Mouse (Mus musculus) 416B (cell line): ENCODE measurements around the gene Pum1.

Experiments used
- DNase-seq: peaks from one replicate; pipeline ENCODE4 v3.0.0; 2011; ENCODE audit warnings: low read depth

Pum1 gene

DNA sequence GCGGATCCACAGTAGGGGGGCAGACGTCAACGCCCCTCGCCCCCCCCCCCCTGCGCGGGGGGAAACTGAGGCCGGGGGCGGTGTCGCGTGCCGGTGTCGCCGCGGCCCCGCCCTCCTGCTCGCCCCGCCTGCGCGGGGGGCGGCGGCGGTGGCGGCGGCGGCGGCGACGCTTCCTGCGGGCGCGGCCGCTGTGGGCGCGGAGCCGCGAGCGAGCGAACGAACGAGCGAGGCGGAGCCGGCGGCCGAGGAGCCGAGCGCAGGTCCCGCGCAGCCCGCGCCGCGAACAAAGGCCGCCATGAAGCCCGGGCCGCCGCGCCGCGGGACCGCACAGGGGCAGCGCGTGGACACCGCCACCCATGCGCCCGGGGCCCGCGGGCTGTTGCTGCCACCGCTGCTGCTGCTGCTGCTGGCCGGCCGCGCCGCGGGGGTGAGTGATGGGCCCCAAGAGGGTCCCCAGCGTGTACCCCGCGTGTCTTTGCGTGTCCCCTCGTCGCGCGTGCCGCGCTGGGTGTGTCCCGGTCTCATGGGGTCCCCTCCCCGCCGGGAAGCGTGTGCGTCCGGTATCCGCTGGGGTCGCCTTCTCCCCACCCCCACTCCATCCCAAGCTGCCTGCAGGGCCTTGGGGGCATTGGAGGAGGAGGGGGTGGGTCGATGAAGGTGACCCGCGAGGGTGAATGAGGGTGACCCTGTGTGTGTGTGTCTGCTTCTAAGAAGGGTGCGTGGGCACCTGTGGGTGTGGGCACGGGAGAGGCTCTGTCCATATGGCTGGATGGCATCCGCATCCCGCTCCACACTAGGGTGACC, 129.5 kb downstream of the Pum1 start, which contains the start of gene Sdc3:
Gene Sdc3, plus strand, starts transcription at position 162 of the 804 bp plus-strand sequence.
- DNase-seq = no peak

DNA sequence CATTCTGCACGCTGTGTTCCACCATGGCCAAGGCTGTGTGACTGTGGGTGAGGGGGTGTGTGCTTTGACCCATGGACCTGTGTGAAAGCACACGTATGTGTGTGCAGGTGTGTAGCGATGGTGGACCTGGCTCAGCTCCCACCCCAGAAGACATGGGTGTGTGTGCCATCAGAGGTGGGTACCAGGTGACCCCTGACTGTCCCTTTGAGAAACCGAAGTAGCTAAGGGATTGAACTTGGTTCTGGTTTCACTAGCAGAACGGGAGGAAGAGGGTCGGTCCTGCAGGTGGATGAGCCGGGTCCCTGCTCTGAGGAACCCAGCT, 130.0 kb downstream of the Pum1 start:
- no peak for DNase-seq

DNA sequence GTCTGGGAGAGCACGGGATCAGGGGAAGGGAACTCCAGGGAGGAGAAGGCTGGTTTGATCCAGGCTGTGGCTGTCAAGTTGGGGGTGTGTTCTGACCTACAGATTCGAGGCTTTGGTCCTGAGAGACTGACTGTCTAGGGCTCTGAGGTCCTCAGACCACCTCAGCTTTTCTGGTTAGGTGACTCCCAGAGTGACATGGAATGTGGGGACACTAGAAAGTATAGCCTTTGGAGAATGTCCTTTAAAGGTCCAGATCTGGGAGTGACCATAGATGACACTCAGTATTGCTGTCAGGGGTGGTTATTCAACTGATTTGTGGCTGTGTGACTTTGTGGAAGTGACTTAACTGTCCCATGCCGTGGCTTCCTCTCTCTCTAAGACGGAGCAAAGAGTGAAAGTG, 131.7 kb downstream of the Pum1 start:
- no peak for DNase-seq

DNA sequence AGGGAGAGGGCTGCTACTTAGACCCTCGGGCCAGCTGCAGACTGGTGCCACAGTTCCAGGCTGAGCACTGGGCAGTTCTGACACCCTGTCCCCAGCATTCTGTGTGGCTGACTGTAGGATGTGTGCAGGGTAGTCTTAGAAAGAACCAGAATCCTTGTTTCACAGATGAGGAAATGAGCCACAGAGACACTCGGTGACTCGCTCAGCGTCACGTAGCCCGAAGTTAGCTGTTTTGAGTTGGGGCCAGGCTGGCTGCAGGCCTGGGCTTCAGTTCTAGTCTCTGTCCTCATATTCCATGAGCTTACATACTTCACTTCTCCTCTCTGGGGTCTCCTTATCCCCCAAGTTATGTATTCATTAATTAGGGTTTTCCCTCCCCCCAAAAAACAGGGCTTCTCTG, 132.8 kb downstream of the Pum1 start:
- DNase-seq = no peak

DNA sequence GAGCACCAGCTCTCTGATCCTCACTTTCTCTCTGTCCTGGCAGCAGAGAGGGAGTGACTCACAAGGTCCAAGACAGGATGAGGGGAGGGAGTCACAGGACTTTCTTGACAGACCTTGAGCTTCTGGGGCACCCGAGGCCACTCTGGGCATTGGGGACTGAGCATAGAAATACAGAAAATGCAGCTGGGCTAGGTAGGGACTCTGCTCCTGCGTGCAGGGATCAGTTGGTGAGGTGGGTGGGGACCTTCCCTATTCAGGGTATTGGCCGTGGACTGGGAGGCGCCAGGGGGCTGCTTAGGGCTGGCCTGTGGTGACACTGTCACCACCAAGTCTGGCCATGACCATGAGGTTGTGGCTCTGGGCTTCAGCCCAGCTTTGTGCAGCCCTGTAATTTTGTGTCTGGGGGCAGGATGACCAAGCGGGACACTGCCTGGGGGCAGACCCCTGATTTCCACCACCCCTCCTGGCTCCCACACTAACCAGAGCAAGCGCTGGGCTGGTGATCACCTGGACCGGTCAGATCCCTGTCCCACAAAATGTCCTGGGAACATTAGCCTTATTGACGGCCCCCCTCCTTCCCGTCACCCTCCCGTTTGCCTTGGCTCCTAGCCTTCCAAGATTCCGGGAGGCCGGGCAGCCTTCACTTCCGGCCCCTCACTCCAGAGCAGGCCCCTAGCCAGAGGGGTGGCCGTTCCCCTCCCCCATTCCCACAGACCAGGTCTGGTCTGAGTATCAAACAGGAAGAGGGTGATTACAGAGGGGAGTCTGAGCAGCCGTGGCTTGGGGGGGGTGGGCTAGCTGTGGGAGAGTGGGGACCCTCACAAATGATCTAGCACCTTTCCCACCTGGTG, 134.3 kb downstream of the Pum1 start:
- no peak for DNase-seq

DNA sequence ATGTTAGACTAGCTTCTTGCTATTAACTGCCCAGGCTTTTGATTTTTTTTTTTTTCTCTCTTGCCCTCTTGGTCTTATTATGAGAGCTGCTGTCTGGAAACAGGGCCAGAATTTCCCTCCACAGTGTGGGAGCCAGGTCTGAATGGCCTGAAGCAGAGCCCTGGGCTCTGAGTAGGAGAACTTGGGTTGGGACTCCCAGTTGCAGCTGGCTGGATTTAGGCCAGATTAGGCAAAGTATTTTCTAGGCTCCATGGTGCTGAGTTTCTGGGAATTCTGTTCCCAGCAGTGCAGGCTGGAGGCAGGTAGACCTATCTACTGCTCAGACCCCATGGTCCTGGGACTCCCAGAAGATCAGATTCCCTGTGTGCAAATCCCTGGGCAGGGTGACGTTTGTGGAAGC, 135.3 kb downstream of the Pum1 start:
- DNase-seq = no peak

DNA sequence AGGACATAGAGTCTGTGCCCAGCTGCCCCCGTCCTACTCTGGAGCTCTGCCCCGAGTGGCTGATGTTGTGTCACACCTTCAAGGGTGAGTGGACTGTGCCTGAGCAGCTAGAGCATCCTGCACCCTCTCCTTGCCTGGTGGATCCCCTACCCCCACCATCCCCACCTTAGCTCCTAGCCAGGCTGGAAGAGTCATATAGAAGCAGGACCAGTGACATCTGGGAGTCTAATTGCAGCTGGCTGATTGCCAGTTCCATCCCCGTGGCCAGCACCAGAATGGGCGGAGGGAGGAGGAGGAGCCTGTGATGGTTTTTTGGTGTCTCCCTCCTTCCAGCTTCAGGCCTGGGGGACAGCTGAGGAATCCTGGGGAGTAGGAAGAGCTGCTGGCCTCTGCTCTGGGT, 136.0 kb downstream of the Pum1 start:
- no peak for DNase-seq

DNA sequence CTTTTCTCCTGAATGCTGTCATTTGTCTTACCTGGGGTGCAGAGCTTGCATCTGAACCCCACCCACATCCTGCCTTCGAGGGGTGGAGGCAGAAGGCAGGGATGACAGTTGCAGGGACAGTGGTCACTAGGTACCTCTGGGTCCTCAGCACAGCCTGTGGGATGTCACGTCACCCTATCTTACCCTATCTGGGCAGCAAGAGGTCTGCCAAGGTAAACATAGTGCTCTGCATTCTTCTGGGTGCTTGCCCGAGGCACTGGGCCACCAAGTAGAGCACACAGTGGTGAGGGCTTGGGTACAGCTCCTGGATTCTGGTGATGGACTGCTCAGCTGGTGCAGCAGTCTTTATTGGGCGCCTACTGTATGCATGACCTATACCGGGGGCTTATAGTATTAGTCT, 136.5 kb downstream of the Pum1 start:
- DNase-seq = no peak

DNA sequence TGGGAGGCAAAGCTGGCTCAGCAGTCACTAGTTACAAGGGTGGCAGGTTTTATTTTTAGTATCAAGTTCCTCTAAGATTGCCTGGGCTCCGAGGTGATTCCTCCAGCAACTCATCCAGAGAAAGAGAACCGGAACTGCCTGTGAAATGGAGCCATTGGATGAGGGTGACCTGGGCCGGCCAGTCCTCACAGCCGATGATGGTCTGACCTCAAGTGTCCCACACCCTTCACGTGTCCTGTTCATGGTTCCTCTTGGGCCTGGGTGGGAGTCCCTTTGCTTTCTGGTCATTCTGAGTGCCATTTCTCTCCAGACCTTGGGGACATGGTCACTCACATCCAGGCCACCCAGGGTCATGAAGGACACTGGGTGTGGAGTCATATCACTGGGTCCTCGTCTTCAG, 137.0 kb downstream of the Pum1 start:
- DNase-seq = no peak

DNA sequence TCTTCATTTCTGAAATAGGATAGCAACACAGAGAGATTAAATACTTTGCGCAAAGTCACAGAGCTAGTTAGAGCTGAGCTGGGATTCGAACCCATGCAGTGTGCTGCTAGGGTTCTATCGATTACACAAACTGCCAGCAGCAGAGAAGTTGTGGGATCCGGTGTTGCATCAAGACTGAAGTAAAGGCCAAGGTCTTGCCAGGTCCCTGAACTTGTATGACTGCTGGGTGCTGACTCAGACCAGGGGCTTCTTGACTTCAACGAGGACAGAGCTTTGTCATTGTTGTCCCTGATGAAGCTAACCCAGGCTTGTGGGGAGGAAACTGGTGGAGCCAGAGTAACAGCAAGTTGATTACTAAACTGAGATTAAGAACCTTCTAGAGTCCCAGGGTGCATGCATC, 138.1 kb downstream of the Pum1 start:
- peak; percentile 83 for DNase-seq

DNA sequence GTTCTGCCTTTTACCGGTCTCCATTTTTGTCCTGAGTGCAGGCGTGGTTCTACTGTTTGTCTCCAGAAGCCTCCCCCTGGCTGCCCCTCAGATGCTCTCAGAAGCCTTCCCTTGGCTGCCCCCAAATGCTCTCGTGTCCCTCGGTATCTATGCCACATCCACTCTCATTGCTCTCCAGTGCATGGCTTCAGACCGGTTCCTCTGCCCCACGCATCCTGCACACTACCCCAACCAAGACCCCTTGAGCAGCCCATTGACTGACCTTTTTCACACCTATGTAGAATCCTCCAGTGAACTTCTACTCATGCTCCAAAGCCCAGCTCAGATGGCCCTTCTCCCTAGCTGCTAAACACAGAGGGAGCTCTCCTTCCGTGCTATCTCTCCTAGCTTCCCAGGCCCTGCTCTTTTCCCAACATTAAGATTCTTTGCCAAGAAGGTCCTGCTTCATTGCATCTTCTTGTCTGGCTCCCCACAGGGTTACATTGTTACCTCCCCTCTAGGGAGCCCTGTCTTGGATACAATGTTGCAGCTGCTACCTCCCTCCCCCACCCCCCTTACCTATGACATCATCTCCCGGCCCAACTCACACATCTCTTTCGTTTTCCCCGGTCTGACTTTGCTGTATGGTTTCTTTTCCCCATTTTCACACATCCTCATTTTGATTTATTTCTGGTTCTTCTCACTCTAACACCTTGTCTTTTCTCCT, 138.7 kb downstream of the Pum1 start:
- peak; percentile 39 for DNase-seq

DNA sequence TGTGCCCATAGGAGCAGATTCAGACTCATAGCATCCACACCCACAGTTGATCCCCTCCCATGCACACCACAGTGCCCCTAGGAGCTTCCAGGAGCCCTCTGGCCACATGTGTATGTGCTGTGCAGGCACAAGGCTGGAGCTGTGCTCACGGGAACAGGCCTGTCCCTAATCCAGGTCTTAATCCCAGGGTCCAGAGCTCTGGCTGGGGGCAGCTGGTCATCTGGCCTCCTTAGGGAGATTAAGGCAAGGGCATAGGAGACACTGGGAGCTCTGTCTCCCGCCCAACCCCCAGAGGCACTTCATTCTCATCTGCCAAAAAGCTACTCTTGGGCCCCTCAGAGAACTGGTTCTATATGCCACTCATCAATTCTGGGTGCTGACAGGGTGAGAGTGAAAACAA, 140.5 kb downstream of the Pum1 start:
- no peak for DNase-seq

DNA sequence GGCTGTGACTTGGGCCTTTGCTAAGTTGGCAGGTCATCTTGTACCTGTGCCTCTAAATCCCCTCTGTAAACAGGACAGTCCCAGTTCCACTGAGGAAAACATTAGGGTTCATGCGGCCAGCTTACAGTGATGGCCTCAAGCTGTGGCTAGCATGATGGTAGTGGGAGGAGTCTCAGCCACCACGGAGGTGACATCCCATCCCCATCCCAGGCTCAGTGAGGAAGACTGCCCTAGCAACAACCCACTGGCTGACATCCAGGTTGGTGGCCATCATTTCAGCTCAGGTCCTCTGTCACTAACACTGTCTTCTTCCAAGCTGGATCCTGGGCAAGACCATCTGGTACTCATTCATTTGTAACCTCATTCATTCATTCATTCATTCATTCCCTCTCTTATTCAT, 141.2 kb downstream of the Pum1 start:
- no peak for DNase-seq

DNA sequence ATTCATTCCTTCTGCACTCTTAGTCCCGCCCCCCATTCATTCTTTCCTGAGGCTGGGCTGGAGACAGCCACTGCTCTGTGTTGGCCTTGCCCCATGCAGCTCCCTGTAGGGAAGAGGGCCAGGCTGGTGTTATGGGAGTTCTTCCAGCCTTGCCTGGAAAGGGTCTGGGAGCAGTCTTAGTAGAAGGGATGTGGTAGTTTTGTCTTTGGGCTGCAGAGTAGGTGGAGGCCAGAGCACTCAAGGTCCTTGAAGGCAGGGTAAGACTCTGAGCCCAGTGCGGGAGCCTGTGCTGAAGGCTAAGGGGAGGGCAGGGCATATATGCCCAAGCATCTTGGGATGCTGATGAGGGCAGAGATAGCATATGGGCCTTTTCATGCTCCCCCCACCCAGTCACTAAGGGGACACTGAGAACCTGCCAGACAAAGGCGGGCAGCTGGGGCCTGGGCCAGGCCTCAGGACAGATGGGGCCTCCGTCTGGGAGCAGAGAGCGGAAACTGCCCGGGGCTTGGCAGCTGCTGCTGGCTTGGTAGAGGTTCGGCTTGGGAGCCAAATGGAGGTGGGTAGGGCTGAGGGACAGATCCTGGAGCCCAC, 141.7 kb downstream of the Pum1 start:
- DNase-seq = no peak

DNA sequence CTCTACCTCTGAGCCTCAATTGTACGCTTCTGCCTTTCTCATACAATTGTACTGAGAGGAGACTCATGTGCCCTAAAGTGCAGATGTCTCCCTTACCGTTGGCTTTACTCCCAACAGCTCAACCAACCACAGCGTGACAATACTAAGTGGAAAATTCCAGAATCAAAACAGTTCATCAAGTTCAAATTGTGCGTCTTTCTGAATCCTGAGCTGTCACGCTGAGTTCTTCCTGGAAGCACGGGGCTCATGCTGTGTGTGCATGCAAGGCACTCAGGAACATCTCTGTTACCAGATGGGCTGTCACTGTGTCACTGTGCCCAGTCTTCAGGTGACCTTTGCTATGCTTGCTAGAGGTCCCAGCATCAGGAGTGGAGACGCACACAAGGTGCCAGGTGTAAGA, 142.6 kb downstream of the Pum1 start:
- no peak for DNase-seq

DNA sequence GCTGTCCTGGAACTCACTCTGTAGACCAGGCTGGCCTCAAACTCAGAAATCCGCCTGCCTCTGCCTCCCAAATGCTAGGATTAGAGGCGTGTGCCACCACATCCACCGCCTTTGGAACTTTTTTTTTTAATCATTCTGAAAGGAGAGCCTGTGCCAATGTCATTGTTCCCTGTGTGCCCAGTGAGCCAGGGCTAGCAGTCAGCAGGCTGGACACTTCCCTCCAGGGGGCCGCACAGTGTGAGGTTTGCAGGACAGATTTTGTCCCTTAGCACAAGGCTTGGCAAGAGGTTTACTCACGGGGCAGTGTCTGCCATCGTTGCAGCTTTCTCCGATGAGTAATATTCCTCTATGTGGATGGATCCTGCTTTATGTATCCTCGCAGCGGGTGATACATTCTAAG, 143.6 kb downstream of the Pum1 start:
- DNase-seq = no peak

DNA sequence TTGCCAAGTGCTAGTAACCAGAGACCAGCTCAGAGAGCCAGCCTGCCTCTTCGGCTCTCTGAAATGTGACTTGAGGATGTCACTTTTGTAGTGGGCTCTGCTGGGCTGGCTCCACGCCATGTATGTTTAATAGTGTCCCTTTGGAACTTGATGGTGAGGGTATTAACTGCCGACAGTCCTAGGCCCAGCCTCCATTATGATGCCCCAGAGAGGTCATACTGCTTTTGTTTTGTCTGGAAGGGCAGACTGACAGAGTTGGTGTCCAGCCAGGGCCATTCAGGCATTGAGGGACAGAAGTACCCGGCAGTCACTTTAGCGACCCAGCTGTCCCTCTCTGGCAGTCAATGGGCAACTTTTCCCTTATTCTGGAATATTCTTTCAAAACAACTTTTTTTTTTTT, 146.7 kb downstream of the Pum1 start:
- no peak for DNase-seq

DNA sequence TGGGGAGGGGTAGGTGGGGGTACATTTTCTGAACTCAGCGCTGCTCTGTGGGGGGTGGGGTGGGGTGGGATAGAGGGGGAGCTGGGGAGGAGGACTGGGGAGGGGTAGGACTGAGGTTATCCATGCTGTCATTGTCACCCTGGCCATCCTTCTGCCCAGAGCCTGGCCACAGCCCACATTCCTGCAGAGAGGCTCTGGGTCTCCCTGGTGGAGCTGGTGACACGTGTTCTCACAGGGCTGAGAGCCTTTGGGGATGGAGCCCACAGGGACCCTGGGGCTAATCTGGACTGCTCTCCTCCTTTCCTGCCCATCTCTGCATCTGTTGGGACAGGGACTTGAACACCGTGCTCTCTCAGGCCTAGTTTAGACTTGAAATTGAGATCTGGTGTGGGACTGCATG, 147.7 kb downstream of the Pum1 start:
- no peak for DNase-seq

DNA sequence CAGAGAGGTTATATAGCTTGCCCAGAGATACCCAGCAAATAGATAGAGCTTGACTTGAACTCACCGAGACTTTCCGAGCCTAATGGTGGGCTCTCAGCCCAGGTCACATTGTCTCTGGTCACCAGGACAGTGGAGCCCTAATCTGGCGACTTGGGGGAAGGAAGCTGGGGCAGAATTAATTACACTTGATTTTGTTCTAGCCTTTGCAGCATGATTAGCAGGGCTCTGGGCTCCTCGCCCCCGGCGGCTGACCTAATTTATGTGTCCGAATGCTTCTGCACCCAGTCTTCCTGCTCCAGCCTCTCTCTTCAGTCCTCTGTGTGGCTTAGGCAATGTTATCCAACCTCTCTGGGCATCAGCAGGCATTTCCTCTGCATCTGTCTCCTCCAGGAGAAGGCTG, 148.3 kb downstream of the Pum1 start:
- no peak for DNase-seq

DNA sequence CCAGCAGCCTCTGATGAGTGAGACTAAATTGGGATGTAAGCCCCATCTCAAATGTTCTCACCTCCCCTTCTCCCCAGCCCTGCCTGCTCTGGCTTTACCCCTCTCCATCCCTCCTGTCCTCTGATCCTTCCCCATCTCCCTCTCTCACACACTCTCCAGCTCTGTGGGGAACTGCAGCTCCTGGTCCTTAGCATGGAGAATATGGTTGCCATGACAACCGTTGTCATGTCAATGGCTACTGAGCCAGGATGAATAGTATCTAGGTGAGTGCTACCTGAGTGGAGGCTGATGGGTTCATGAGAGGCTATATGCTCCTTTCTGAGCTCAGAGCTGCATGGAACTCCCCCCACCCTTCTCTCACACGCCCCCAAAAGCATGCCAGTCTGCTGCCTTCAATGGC, 150.8 kb downstream of the Pum1 start:
- DNase-seq = no peak

DNA sequence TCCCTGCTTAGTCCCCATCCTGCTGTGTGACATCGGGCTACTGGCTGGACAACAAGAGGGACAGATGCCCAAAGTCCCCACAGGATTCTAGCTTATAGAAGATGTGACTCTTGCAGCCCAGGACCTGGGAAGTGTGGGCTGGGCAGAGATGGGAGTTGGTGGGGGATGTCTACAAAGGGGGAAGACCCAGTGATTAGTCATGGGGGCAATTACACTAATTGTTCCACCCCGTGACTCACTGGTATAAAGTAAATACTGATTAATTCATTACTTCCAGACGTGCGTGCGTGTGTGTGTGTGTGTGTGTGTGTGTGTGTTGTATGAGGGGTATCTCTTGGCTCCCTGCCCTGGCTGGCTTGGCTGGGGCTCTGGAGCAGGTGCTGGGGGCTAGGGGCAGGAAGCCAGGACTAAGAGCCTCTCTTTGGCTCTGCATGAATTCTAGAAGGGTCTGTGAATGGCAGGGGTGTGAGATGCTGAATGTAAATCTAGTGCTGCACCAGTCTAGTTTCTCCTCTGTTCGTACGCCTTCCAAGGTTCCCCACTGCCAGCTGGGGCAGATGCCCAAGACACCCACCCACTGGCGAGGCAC, 151.7 kb downstream of the Pum1 start:
- no peak for DNase-seq

DNA sequence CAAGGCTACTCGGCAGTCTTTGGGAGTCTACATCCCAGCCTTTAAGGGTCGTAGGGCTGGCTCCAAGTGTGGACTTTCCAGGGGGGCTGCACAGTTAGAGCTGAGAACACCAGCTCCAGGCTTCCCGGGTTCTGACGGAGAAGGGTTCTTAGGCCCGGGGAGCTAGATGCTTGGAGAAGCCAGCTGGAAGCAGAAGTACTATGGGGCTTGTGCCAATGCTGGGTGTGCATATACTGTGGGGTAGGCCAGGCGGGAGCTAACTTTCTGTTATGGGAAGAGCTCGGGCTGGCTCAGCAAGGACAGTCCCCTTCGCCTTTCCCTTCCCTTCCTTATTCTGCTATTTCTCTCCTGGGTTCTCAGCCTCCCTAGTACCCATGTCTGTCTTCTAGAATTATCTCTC, 152.7 kb downstream of the Pum1 start:
- no peak for DNase-seq
